In genomic region chr12:86433371-86433821, GRCm38 (mm10) we compare ENCODE assay signal across 8 mouse cellular contexts.
DNase-seq lines count a peak whose midpoint lies in the region; ATAC-seq lines count a peak whose summit lies in the region.

No protein-coding gene starts in this region.

- DNase-seq in adrenal gland, adult 2 months, result peak; percentile 72
- peak; percentile 41 for DNase-seq in gastrocnemius, postnatal 10 days
- DNase-seq in intestine, embryonic 14.5 days (ENCODE audit: low spot score), result peak; percentile 81
- DNase-seq in left cerebral cortex, adult 8-10 months (ENCODE audit: low spot score in 2 of 2), result peak; percentile 43 to 57
- peak; percentile 60 to 64 for DNase-seq in right cerebral cortex, postnatal 36 days (ENCODE audit: low spot score in 2 of 2)
- DNase-seq in spleen, postnatal 4 days (ENCODE audit: low spot score in 2 of 2), result no peak

- no peaks in the 10 kb centered on the region for H3K4me1 ChIP-seq in intestine, embryonic 14.5 days (replicated peaks; ENCODE audit: control insufficient read depth, insufficient read depth, low read length)

- no peak overlapping the region for H3K27ac ChIP-seq in intestine, embryonic 14.5 days (ENCODE audit: low read depth)

- no peaks in the 10 kb centered on the region for H3K9me3 ChIP-seq in intestine, embryonic 14.5 days (ENCODE audit: control insufficient read depth, low read length)

- H3K9ac ChIP-seq in intestine, embryonic 14.5 days (ENCODE audit: low read length), result no peak overlapping the region

- no peaks in the 10 kb centered on the region for H3K36me3 ChIP-seq in intestine, embryonic 14.5 days (ENCODE audit: control insufficient read depth, insufficient read depth, low read length)

- H3K27me3 ChIP-seq in intestine, embryonic 14.5 days (replicated peaks; ENCODE audit: control insufficient read depth, insufficient read depth, low read length), result 0 out of 2 replicates have a peak, but pooled peaks cover 5% of the 10 kb centered on the region

- peak overlapping the region; percentile 30; the same call in 1 of the 2 replicates for H3K4me2 ChIP-seq in intestine, embryonic 14.5 days (ENCODE audit: low read length)

- 0% methylated on average over 13 of the region's 13 CpGs for WGBS in intestine, embryonic 14.5 days

- peak; percentile 73 for ATAC-seq in common myeloid progenitor, adult 5-6 weeks (replicated peaks; ENCODE audit: low read depth, poor library complexity, severe bottlenecking)
- ATAC-seq in intestine, embryonic 14.5 days (replicated peaks; ENCODE audit: low FRiP score, low TSS enrichment, low read depth), result peak; percentile 75
- peak; percentile 70; the same call in 1 of the 2 replicates for ATAC-seq in megakaryocyte-erythroid progenitor cell, adult 5-6 weeks (replicated peaks; ENCODE audit: low FRiP score, low TSS enrichment, poor library complexity, severe bottlenecking)

- H3K4me3 ChIP-seq in intestine, embryonic 14.5 days (ENCODE audit: low read depth, low read length), result no peak overlapping the region

Comparison
In these comparisons a context has a peak if more than half of its experiments do, and no peak if none do; other contexts are left out.
1. DNase-seq: peak in adrenal gland, adult 2 months (single experiment), gastrocnemius, postnatal 10 days (single experiment), intestine, embryonic 14.5 days (single experiment), left cerebral cortex, adult 8-10 months (2 of 2) and right cerebral cortex, postnatal 36 days (2 of 2); none in spleen, postnatal 4 days (0 of 2).
2. Peak in every context shown above with its lines, with median percentiles within 50 percentile points of each other: ATAC-seq.